Mouse (Mus musculus) G1E (cell line): ENCODE measurements around the gene Gm21854. TPM values are rescaled to one million over a fixed set of nuclear protein-coding genes. Genes with fewer than 3 reads are reported as not detected.
"Not testable (repeated sequence)": the region's sequence is repeated elsewhere in the genome, so short reads cannot be mapped to it uniquely, and the experiment has no call there.

ENCODE experiments used
- ATAC-seq: 2 replicates; pipeline ENCODE4 v1.8.0; 2016; ENCODE audit warnings: mild to moderate bottlenecking; ENCODE audit not compliant: insufficient number of reproducible peaks, poor library complexity, low FRiP score, severe bottlenecking; ENCODE audit errors: extremely low read depth
- DNase-seq: peaks from one replicate; pipeline ENCODE4 v3.0.0; 2012; ENCODE audit warnings: low spot score
- H3K27me3 ChIP-seq: 2 replicates; pipeline ENCODE4 v1.6.1; 2012; ENCODE audit warnings: mild to moderate bottlenecking, low read length, inconsistent platforms; ENCODE audit not compliant: insufficient read depth
- H3K36me3 ChIP-seq: replicated peaks from 2 replicates; pipeline ENCODE3; 2012; ENCODE audit warnings: mild to moderate bottlenecking, inconsistent platforms
- H3K4me1 ChIP-seq: 2 replicates; pipeline ENCODE4 v1.6.1; 2012; ENCODE audit warnings: low read depth, low read length, inconsistent platforms, mixed read lengths; ENCODE audit not compliant: insufficient read depth
- H3K4me3 ChIP-seq: 2 replicates; pipeline ENCODE4 v1.5.1; 2012; ENCODE audit warnings: low read depth, mild to moderate bottlenecking, inconsistent platforms, low read length, moderate library complexity, mixed read lengths
- H3K9me3 ChIP-seq: replicated peaks from 2 replicates; pipeline ENCODE4 v1.6.1; 2012; ENCODE audit warnings: inconsistent platforms
- polyA plus RNA-seq: library from polyadenylated mRNA; stranded (reverse); fragments of >175 nt; gene quantifications from 2 replicates; pipeline ENCODE4 v1.2.3, GENCODE M21; 2012
- total RNA-seq, 2 experiments: library from RNA; stranded (forward) in 1 of 2; stranded (reverse) in 1 of 2; fragments of 200-1000 nt in 1 of 2; fragments of >200 nt in 1 of 2; fragmentation: Nextera tagmentation in 1 of 2; gene quantifications; 2 replicates each; pipeline ENCODE4 v1.2.3; 2014 to 2017

Gene Gm21854
- total RNA-seq (2014; fragmentation: Nextera tagmentation) (not detected in 2 replicates), total RNA-seq (2017) (not detected in 2 replicates), polyA plus RNA-seq (not detected in 2 replicates)

DNA sequence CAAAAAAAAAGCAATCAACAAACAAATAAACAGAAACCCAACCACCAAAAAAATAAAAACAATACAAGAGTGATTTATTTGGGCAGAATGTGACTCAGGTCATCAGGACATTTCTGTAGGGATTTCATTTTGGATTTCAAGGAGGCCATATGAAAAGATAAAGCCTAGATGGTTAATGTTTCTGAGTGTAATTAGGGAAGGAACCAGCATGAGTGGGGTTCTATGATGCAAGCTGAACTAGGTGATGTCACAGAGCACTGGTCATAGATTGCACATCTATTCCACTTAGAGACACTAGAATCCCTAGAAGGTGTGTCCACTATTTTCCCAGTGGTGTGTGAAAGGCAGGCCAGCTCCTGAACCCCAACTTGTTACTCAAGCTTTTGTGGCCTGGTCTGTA is at the start of gene Gm21854:
TSS of gene Gm21854 (plus strand) at position 301 of the 400 bp plus-strand sequence.
- not testable (repeated sequence) for H3K4me1 ChIP-seq, DNase-seq, H3K36me3 ChIP-seq, H3K4me3 ChIP-seq, H3K27me3 ChIP-seq, ATAC-seq, H3K9me3 ChIP-seq

Other genes with a start within 250 kb of the Gm21854 start
- not detected in 2 replicates for gene Gm20914, start 69.0 kb downstream of the Gm21854 start, total RNA-seq (2014; fragmentation: Nextera tagmentation)
- gene Gm20914, start 69.0 kb downstream of the Gm21854 start, total RNA-seq (2017) = not detected in 2 replicates
- not detected in 2 replicates for gene Gm20914, start 69.0 kb downstream of the Gm21854 start, polyA plus RNA-seq
- gene Gm28171, start 136.4 kb downstream of the Gm21854 start, total RNA-seq (2014; fragmentation: Nextera tagmentation) = not detected in 2 replicates
- gene Gm28171, start 136.4 kb downstream of the Gm21854 start, total RNA-seq (2017) = not detected in 2 replicates
- gene Gm28171, start 136.4 kb downstream of the Gm21854 start, polyA plus RNA-seq = not detected in 2 replicates